Mouse (Mus musculus) kidney, adult 2 months (tissue): ENCODE measurements around the gene Frem3.

Source experiments
- CTCF ChIP-seq: fragments of 200-500 bp; conservative IDR thresholded peaks from 2 replicates; pipeline ENCODE4 v1.5.1; 2011; ENCODE audit warnings: low read depth, mild to moderate bottlenecking, control low read depth, low read length, moderate library complexity, mixed read lengths; ENCODE audit not compliant: insufficient read depth, insufficient read length
- POLR2A ChIP-seq: fragments of 200-500 bp; IDR thresholded peaks from one replicate; pipeline ENCODE4 v1.6.1; 2011; ENCODE audit warnings: low read depth, low read length, control low read depth

GRCm38 (mm10) chr8:80663476-80663875 is 52.6 kb downstream of the Frem3 start:
- TF ChIP-seq CTCF = no peak
- no peak for TF ChIP-seq POLR2A
